Mouse (Mus musculus) testis, adult 2 months (tissue): Measurements from ENCODE around the gene Gdf15. TPM values are rescaled to one million over a fixed set of nuclear protein-coding genes. Genes with fewer than 3 reads are reported as not detected.

ENCODE experiments used
- H3K27ac ChIP-seq: fragments of 200-500 bp; 2 replicates; pipeline ENCODE4 v1.5.1; 2012; ENCODE audit warnings: low read depth, low read length; ENCODE audit not compliant: control insufficient read depth, insufficient read depth
- H3K27me3 ChIP-seq: fragments of 200-500 bp; 2 replicates; pipeline ENCODE4 v1.6.1; 2012; ENCODE audit warnings: mild to moderate bottlenecking, low read length, moderate library complexity; ENCODE audit not compliant: control insufficient read depth, insufficient read depth
- H3K36me3 ChIP-seq: fragments of 200-500 bp; 2 replicates; pipeline ENCODE4 v1.6.1; 2012; ENCODE audit warnings: mild to moderate bottlenecking, low read length; ENCODE audit not compliant: control insufficient read depth, insufficient read depth
- H3K4me1 ChIP-seq: fragments of 200-500 bp; 2 replicates; pipeline ENCODE4 v1.6.1; 2012; ENCODE audit warnings: low read length; ENCODE audit not compliant: control insufficient read depth, insufficient read depth
- H3K4me3 ChIP-seq: fragments of 200-500 bp; 2 replicates; pipeline ENCODE4 v1.5.1; 2012; ENCODE audit warnings: low read depth, mild to moderate bottlenecking, low read length, moderate library complexity, mixed read lengths; ENCODE audit not compliant: control insufficient read depth
- CTCF ChIP-seq: fragments of 200-500 bp; IDR thresholded peaks from 2 replicates; pipeline ENCODE4 v1.5.1; 2012; ENCODE audit warnings: low read depth, mild to moderate bottlenecking, inconsistent platforms, low read length, moderate library complexity; ENCODE audit not compliant: control insufficient read depth, insufficient read depth, insufficient replicate concordance
- POLR2A ChIP-seq: fragments of 200-500 bp; IDR thresholded peaks from 2 replicates; pipeline ENCODE4 v1.6.1; 2012; ENCODE audit warnings: low read depth, mild to moderate bottlenecking, inconsistent platforms, low read length, moderate library complexity; ENCODE audit not compliant: control insufficient read depth
- polyA plus RNA-seq: library from polyadenylated mRNA; depleted of rRNA; stranded (reverse); fragments of >200 nt; gene quantifications from 2 replicates; pipeline ENCODE4 v1.2.3, GENCODE M21; 2012

The Gdf15 gene
- polyA plus RNA-seq, 1 experiment: 1.3 TPM

DNA sequence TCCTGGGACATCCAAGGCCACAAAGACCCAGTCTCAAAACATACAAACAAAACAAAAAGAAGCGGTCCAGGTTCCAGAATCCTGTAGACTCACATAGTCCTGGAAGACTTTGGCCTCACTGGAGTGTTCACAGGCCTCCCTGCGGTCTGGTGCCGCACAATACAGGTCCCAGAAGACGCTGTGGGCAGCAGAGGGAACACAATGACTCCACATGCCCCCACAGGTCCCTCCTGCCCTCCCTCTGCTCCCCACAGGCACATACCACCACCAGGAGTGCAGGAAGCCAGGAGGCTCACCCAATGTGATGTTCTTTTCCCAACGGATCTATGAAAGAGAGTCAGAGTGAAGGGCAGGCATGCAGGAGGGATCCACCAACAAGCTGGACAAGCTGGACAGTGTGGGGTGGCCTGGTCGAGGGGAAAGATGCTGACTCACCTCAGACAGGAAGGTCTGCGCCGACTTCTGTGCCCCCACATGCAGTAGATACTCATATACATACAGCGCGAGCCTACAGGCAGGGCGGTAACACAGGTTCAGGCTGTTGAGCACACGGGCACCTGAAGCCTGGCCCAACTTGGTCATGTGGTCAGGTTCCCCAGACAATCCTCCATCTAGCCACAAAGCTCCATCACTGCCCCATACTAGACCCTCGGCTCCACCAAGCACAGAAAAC, 30.0 kb downstream of the Gdf15 start:
- H3K4me1 ChIP-seq: peaks cover 49% of the 10 kb centered on the region
- no peak overlapping the region for H3K4me3 ChIP-seq

GRCm38 (mm10) chr8:70601271-70601649, 31.0 kb downstream of the Gdf15 start:
- Histone ChIP-seq H3K27me3 (no peaks in the 10 kb centered on the region), H3K27ac (no peak overlapping the region), H3K36me3 (no peaks in the 10 kb centered on the region), H3K4me3 (peak overlapping the region; percentile 11; the same call in 1 of the 2 replicates), H3K4me1 (peaks cover 57% of the 10 kb centered on the region)
- no peak for TF ChIP-seq POLR2A
- no peak for TF ChIP-seq CTCF

More for the DNA sequence above, 30.0 kb downstream of the Gdf15 start:
- Histone ChIP-seq H3K36me3 (no peaks in the 10 kb centered on the region), H3K27ac (no peak overlapping the region), H3K27me3 (no peaks in the 10 kb centered on the region)
- TF ChIP-seq CTCF (no peak), POLR2A (no peak)

- Histone ChIP-seq H3K4me1 (peaks cover 63% of the 10 kb centered on the region), H3K36me3 (no peaks in the 10 kb centered on the region), H3K27me3 (no peaks in the 10 kb centered on the region), H3K27ac (no peak overlapping the region), H3K4me3 (no peak overlapping the region)
- TF ChIP-seq POLR2A: no peak
- no peak for TF ChIP-seq CTCF
These were observed 31.6 kb downstream of the Gdf15 start for GRCm38 (mm10) chr8:70600473-70601270.

DNA sequence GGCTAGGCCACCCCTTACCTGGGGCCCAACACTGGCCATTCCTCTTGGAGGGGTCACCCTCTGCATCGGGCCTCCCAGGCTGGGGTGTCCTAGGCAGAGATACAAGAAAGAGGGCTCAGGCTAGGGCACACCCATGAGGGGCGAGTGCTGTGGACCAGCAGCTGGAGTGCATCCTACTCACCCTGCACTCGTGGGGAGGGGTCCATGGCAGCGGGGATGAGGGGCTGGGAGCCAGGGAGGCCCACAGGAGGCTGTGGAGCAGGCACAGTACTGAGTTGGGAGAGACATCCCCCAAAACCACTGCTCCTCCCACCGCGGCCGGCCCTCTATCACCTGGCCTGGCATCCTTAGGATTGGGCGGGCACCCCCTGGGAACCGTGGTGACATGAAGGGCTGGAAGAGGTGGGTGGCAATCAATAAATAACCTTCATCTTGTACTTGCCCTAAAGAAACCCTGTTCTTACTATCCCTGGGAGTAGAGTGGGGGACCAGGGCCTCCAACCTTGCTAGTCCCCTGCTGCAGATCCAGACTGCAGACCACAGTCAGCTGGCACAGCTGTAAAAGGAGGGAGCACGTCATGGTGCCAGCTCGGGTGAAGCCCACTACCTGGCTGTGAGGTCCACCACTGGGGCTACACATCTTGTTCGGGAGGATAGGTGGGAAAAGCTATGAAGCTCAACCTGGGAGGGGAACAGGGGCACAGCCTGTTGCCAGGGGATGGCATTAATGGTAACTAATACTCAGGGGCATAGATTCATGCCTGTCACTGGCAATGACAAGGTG, 32.6 kb downstream of the Gdf15 start:
- H3K27me3 ChIP-seq: no peaks in the 10 kb centered on the region
- H3K4me3 ChIP-seq: no peak overlapping the region
- no peaks in the 10 kb centered on the region for H3K36me3 ChIP-seq
- H3K4me1 ChIP-seq: peaks cover 71% of the 10 kb centered on the region
- TF ChIP-seq POLR2A: no peak
- TF ChIP-seq CTCF: no peak
- H3K27ac ChIP-seq: no peak overlapping the region

DNA sequence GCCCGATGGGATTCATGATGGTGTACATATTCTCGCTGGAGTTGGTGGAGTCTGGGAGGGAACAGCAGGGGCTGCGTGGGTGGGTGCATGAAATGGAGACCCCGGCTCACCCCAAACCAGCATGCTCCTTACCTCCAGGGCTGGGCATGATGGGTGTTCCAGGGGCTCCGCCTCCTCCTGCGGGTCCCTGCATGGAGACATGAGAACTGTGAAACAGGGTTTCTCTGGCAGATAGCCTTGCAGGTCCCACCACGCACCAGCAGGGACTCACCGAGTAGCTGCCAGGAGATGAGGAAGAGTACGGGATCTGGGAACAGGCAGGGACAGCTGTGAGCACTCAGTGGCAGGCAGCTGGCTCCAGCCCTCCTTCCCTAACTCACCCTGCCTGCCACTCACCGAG, 33.5 kb downstream of the Gdf15 start:
- no peak for TF ChIP-seq CTCF
- H3K36me3 ChIP-seq: no peaks in the 10 kb centered on the region
- H3K4me1 ChIP-seq: peaks cover 72% of the 10 kb centered on the region
- H3K27me3 ChIP-seq: no peaks in the 10 kb centered on the region
- peak overlapping the region; percentile 50 for H3K4me3 ChIP-seq
- H3K27ac ChIP-seq: no peak overlapping the region

DNA sequence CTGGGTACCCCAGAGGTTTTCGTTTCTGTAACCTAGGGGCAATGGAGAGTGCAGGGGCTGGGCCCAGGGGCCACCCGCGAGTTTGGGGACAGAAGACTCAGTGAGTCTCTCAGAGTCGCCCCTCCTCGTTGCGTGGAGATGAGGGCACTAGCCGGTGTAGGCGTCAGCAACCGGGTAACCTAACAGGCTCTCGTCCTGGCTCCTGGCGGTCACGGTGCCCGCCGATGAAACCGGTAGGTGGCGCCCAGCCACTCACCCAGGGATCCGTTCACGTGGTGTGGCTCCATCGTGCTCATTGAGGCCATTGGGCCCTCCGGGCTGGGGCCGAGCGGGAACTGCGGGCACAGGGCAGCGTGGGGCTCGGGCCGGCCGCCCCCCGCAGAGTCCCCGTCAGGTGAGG, 34.0 kb downstream of the Gdf15 start:
- peak overlapping the region; percentile 50 for H3K4me3 ChIP-seq
- H3K36me3 ChIP-seq: no peaks in the 10 kb centered on the region
- no peak for TF ChIP-seq POLR2A
- TF ChIP-seq CTCF: peak; percentile 55; the same call in 1 of the 2 replicates
- peak overlapping the region; percentile 26; the same call in 1 of the 2 replicates for H3K27ac ChIP-seq
- H3K4me1 ChIP-seq: peaks cover 76% of the 10 kb centered on the region
- no peaks in the 10 kb centered on the region for H3K27me3 ChIP-seq
